Mouse (Mus musculus): ENCODE results near the gene Amh. TPM values are rescaled to one million over a fixed set of nuclear protein-coding genes. Genes with fewer than 3 reads are reported as not detected.

The Amh gene
- total RNA-seq (2021) = 1 to 10 TPM; 1.2 to 2.0 TPM

GRCm38 (mm10) chr10:80804916-80805315 is at the start of gene Amh:
Amh (plus strand) TSS chr10:80805243.
- intact Hi-C loops (cut with DNase I) = loop anchor here (5.0 kb wide), 1 partner anchor 48 kb away; the partner anchor contains the start of gene Dot1l
- DNase-seq (ENCODE audit: low spot score in 2 of 2) = peak in 1 of 2 experiments; percentile 3

GRCm38 (mm10) chr10:80755291-80756015 is 49.6 kb upstream of the Amh start:
- intact Hi-C loops (cut with DNase I) = loop anchor here (2.0 to 10.0 kb wide), 3 partner anchors 19 to 239 kb away; partner anchors contain the start of gene Amh

DNA sequence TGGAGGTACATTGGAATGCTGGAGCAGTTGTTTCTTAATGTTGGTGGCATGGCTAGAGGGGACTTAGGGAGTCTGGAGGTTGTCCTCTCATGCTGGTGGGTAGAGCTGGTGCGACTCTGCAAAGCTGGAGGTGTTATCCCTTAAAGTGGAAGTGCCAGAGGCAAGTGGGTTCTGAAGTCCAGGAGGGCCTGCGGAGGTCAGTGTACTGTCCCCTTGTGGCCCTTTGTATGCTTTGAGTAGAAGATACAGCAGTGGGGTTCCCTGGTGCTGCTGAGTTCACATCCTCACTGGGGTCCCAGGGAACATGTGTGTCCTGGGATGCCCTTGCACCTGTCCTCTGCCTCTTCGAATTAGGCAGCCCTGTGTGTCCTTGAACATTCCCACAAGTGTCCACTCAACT is 48.9 kb upstream of the Amh start:
- intact Hi-C loops (cut with DNase I) = loop anchor here (5.0 to 10.0 kb wide), 2 partner anchors 51 to 239 kb away; partner anchors contain the start of gene Amh

More at GRCm38 (mm10) chr10:80755291-80756015, 49.6 kb upstream of the Amh start:
- no peak for DNase-seq (ENCODE audit: low spot score in 2 of 2)

GRCm38 (mm10) chr10:80756509-80756908 is 48.5 kb upstream of the Amh start:
- no peak for DNase-seq (ENCODE audit: low spot score in 2 of 2)
- intact Hi-C loops (cut with DNase I) = loop anchor here (5.0 to 10.0 kb wide), 2 partner anchors 51 to 238 kb away; partner anchors contain the start of gene Amh

More for the DNA sequence above, 48.9 kb upstream of the Amh start:
- DNase-seq (ENCODE audit: low spot score in 2 of 2) = no peak

DNA sequence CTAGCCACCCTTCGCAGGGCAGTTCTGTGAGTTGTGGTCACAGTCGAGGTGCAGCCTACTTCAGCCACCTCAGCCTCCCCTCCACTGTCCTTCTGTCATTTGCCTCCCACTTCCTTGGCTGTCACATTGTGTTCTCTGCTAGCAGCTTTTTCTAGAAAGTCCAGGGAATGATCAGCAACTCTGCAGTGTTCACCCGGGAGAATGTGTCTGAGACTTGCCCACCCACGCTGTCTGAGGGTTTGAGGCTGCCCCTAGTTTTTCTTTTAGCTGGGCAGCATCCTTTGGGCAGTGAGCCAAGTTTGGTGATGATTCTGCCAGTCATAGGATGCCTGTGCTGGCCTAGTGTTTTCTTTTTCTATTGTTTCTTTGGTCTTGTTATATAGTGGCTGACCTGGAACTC is 48.1 kb upstream of the Amh start:
- intact Hi-C loops (cut with DNase I) = loop anchor here (5.0 to 10.0 kb wide), 2 partner anchors 50 to 238 kb away; partner anchors contain the start of gene Amh
- DNase-seq (ENCODE audit: low spot score in 2 of 2) = peak; percentile 54 to 59

DNA sequence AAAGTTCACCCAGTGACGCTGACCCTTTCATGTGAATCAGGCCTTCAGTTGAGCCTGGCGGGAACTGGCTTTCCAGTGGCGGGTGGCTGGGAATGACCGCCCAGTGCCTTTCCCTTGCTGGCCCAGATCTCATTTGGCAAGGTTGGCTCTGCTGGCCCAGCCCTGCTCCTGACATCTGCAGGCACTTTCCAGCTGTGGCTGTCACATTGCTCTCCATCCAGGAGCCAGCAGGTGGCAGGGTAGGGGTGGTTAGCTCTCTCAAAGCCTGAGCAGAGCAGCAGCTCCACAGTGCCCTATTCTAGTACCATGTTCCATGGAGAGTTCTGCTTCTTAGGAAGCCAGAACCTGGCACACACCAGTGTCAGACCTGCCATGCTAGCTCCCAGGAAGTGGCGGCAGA is 47.3 kb upstream of the Amh start:
- intact Hi-C loops (cut with DNase I) = loop anchor here (5.0 to 10.0 kb wide), 2 partner anchors 50 to 237 kb away; partner anchors contain the start of gene Amh
- peak; percentile 55 to 56 for DNase-seq (ENCODE audit: low spot score in 2 of 2)

GRCm38 (mm10) chr10:80758651-80759050 is 46.4 kb upstream of the Amh start:
- intact Hi-C loops (cut with DNase I) = loop anchor here (5.0 to 10.0 kb wide), 2 partner anchors 49 to 236 kb away; partner anchors contain the start of gene Amh
- DNase-seq (ENCODE audit: low spot score in 2 of 2) = peak in 1 of 2 experiments; percentile 15

DNA sequence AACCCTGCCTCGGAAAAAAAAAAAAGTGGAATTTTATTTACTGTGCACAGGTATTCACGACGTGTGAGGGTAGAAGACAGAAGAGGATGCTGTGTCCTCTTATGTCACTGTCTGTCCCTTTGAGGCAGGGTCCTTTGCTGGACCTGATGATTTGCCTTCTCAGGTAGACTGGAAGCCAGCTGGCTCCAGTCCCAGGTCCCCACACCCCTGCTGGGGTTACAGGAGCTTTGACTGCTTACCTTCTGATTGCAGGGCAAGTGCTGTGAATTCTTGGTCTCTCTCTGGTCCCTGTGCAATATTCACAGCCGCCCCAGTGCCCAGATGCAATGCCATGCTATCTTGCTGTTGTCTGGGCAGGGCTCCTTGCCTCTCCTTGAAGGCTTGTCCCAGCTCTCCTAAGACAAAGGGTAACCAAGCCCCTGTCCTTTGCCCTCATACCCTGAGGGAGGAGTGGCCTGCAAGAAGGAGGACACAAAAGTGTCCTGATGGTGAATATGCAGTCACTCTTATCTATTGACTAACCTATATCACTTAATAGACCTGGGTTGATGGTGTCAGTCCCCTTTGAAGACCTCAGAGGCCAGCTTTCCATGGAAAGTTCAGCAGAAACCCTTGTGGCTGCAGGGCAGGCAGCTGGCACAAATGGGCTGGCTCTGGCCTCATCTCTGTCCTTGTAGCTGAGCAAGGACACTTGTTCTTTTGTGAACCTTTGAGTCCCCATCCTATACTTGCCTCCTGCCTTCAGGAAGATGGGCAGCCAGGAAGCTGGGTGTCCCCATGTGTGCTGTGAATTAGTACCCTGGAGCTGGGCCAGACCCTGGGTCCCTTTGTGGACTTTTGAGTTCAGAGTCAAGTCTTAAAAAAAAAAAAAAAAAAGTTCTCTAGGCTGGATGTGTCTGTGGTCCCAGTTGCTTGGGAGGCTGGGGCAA is 44.2 kb upstream of the Amh start:
- DNase-seq (ENCODE audit: low spot score in 2 of 2) = no peak
- intact Hi-C loops (cut with DNase I) = no loop called here

GRCm38 (mm10) chr10:80761821-80762220 is 43.2 kb upstream of the Amh start:
- no peak for DNase-seq (ENCODE audit: low spot score in 2 of 2)
- intact Hi-C loops (cut with DNase I) = no loop called here

GRCm38 (mm10) chr10:80763502-80763901 is 41.5 kb upstream of the Amh start:
- DNase-seq (ENCODE audit: low spot score in 2 of 2) = no peak

DNA sequence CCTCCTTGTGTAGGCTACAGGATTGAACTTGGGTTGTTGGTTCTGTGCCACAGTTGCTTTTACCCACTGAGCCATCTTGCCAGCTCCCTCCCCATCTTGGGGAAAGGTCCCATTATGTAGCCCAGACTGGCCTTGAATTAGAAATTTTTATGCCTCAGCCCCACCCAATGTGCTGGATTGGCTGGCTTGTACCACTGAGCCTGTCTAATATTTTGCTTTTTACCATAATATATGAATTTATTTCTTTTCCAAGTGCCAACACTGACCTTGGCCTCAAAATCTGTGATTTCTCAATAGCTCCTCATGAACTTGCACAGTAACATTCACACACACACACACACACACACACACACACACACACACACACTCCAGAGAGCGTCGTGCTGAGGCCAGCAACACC is 39.3 kb upstream of the Amh start:
- intact Hi-C loops (cut with DNase I) = no loop called here

More at GRCm38 (mm10) chr10:80763502-80763901, 41.5 kb upstream of the Amh start:
- intact Hi-C loops (cut with DNase I) = no loop called here

GRCm38 (mm10) chr10:80766161-80766815 is 38.8 kb upstream of the Amh start:
- DNase-seq (ENCODE audit: low spot score in 2 of 2) = no peak
- intact Hi-C loops (cut with DNase I) = no loop called here

More for the DNA sequence above, 39.3 kb upstream of the Amh start:
- no peak for DNase-seq (ENCODE audit: low spot score in 2 of 2)

- intact Hi-C loops (cut with DNase I) = no loop called here
- no peak for DNase-seq (ENCODE audit: low spot score in 2 of 2)
Observed at GRCm38 (mm10) chr10:80768365-80768764, 36.7 kb upstream of the Amh start.

DNA sequence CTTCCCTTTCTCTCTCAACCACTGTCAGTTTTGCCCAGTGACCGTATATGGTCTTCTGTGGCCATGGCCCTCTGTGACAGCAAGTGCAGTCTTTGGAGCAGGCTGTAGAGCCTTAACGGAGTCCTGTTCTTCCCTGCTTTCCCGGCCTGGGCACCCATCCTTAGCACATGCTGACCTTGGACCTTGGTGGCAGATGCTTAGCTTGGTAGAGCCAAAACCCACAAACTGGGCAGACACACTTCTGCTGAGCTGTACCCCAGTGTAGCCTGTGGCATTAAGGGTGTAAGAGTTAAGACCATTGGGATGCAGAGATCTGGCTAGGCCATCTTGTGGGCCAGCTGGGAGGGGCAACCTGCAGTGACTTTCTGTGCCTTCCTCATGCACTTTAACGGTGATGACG is 31.2 kb upstream of the Amh start:
- DNase-seq (ENCODE audit: low spot score in 2 of 2) = no peak
- intact Hi-C loops (cut with DNase I) = loop anchor here (2.0 kb wide), 1 partner anchor 19 kb away; the partner anchor contains the start of gene Dot1l

- intact Hi-C loops (cut with DNase I) = loop anchor here (2.0 kb wide), 1 partner anchor 20 kb away; the partner anchor contains the start of gene Dot1l
- peak; percentile 86 to 88 for DNase-seq (ENCODE audit: low spot score in 2 of 2)
Observed at GRCm38 (mm10) chr10:80774549-80774948, 30.5 kb upstream of the Amh start.

DNA sequence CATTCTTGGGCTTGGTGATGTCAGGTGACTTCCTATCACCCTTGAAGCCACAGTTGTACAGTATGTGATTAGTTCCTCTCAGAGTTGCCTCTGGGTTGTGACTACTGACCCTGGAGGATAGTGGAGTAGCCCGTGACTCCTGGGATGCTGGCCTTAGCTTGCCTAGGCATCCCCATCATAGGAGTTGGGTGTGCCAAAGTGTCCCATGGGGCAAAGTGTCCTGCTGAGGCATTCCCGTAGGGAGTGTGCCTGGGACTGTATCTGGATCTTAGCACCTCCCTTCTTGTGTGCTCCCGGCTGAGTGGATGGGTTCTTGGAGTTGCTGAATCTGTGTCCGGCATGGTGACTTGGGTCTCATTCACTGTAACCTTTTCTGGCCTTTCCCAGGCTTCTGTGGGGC is 30.1 kb upstream of the Amh start:
- intact Hi-C loops (cut with DNase I) = loop anchor here (2.0 kb wide), 1 partner anchor 20 kb away; the partner anchor contains the start of gene Dot1l
- DNase-seq (ENCODE audit: low spot score in 2 of 2) = no peak

- intact Hi-C loops (cut with DNase I) = loop anchor here (2.0 kb wide), 1 partner anchor 21 kb away; the partner anchor contains the start of gene Dot1l
- DNase-seq (ENCODE audit: low spot score in 2 of 2) = no peak
Observed at GRCm38 (mm10) chr10:80775731-80776130, 29.3 kb upstream of the Amh start.

- DNase-seq (ENCODE audit: low spot score in 2 of 2) = no peak
- intact Hi-C loops (cut with DNase I) = no loop called here
Observed at GRCm38 (mm10) chr10:80776358-80776869, 28.6 kb upstream of the Amh start.

- intact Hi-C loops (cut with DNase I) = no loop called here
- DNase-seq (ENCODE audit: low spot score in 2 of 2) = no peak
Observed at GRCm38 (mm10) chr10:80777123-80777522, 27.9 kb upstream of the Amh start.
